In genomic region chr7:45231192-45231591, GRCm38 (mm10) we compare ENCODE assay signal across 22 mouse cellular contexts. TPM values are rescaled to one million over a fixed set of nuclear protein-coding genes. Genes with fewer than 3 reads are reported as not detected.
"Had no signal": no experiment of that assay in that cellular context is flagged by ENCODE, and none has a peak within 500 bp of the region (broad histone marks: within the 10 kb centered on the region; RNA-seq: fewer than 3 reads in every experiment).

No protein-coding gene starts in this region.

- H3K4me2 ChIP-seq: limb, embryonic 12.5 days; limb, embryonic 15.5 days; liver, embryonic 11.5 days; liver, embryonic 15.5 days; midbrain, embryonic 11.5 days had no signal

- H3K9ac ChIP-seq: limb, embryonic 12.5 days; limb, embryonic 15.5 days; liver, embryonic 15.5 days had no signal

- H3K27ac ChIP-seq: kidney, postnatal 0 days; layer of hippocampus, adult 2 months; limb, embryonic 12.5 days; limb, embryonic 15.5 days; liver, embryonic 15.5 days had no signal

- H3K9me3 ChIP-seq: limb, embryonic 12.5 days; limb, embryonic 15.5 days; liver, embryonic 15.5 days had no signal

- DNase-seq: kidney, adult 2 months; kidney, postnatal 25 days; layer of hippocampus, adult 9-11 months; lung, adult 2 months; lung, postnatal 14 days; lung, postnatal 4 days; midbrain, embryonic 14.5 days; thymus, postnatal 25 days had no signal

- H3K27me3 ChIP-seq: limb, embryonic 12.5 days; limb, embryonic 15.5 days; liver, embryonic 15.5 days had no signal

- H3K4me3 ChIP-seq: layer of hippocampus, adult 2 months; limb, embryonic 12.5 days; limb, embryonic 15.5 days; liver, embryonic 15.5 days had no signal

RNA-seq across cellular contexts. Expression of gene Slc6a16, which starts 9.7 kb away (rescaled TPM):
- total RNA-seq: megakaryocyte progenitor cell, adult 5-6 weeks; megakaryocyte-erythroid progenitor cell, adult 5-6 weeks had no signal
- polyA plus RNA-seq: large intestine, adult 2 months; limb, embryonic 15.5 days; liver, embryonic 15.5 days; lung, embryonic 16.5 days; midbrain, embryonic 11.5 days; small intestine, adult 2 months; spleen, adult 2 months; stomach, embryonic 16.5 days had no signal

RNA-seq across cellular contexts. Expression of gene Tead2, which starts 15.6 kb away (rescaled TPM):
- total RNA-seq: megakaryocyte progenitor cell, adult 5-6 weeks; megakaryocyte-erythroid progenitor cell, adult 5-6 weeks had no signal

RNA-seq across cellular contexts. Expression of gene Ccdc155, which starts 26.5 kb away (rescaled TPM):
- total RNA-seq: megakaryocyte progenitor cell, adult 5-6 weeks had no signal
- polyA plus RNA-seq: small intestine, adult 2 months had no signal
